Mouse (Mus musculus) kidney, embryonic 14.5 days (tissue): ENCODE results near the gene Ddx27. TPM values are rescaled to one million over a fixed set of nuclear protein-coding genes. Genes with fewer than 3 reads are reported as not detected.

Source experiments
- ATAC-seq: fragments of 200-750 bp; cut with Nextera tagmentation; 2 replicates; pipeline ENCODE4 v1.8.0; 2017; ENCODE audit warnings: moderate number of reproducible peaks, mild to moderate bottlenecking, moderate TSS enrichment, moderate library complexity; ENCODE audit not compliant: low FRiP score, low TSS enrichment
- H3K27ac ChIP-seq: fragments of 300-500 bp; sonication (generic); 2 replicates; pipeline ENCODE4 v1.5.1; 2014; ENCODE audit warnings: low read depth, mild to moderate bottlenecking, low read length, moderate library complexity, mixed read lengths
- H3K27me3 ChIP-seq: fragments of 300-500 bp; sonication (generic); 2 replicates; pipeline ENCODE4 v1.6.1; 2014; ENCODE audit warnings: mild to moderate bottlenecking, low read length; ENCODE audit not compliant: control insufficient read depth, insufficient read depth
- H3K36me3 ChIP-seq: fragments of 300-500 bp; sonication (generic); 2 replicates; pipeline ENCODE4 v1.6.1; 2014; ENCODE audit warnings: low read length, mixed read lengths; ENCODE audit not compliant: control insufficient read depth, insufficient read depth
- H3K4me1 ChIP-seq: fragments of 300-500 bp; sonication (generic); 2 replicates; pipeline ENCODE4 v1.6.1; 2014; ENCODE audit warnings: low read length, mixed read lengths; ENCODE audit not compliant: control insufficient read depth, insufficient read depth
- H3K4me2 ChIP-seq: fragments of 300-500 bp; sonication (generic); replicated peaks from 2 replicates; pipeline ENCODE4 v1.6.1; 2014; ENCODE audit warnings: low read depth, mild to moderate bottlenecking, low read length
- H3K4me3 ChIP-seq: fragments of 300-500 bp; sonication (generic); 2 replicates; pipeline ENCODE4 v1.5.1; 2014; ENCODE audit warnings: mild to moderate bottlenecking, low read length
- H3K9ac ChIP-seq: fragments of 300-500 bp; sonication (generic); 2 replicates; pipeline ENCODE4 v1.6.1; 2014; ENCODE audit warnings: low read depth, mild to moderate bottlenecking, low read length, moderate library complexity
- H3K9me3 ChIP-seq: fragments of 300-500 bp; sonication (generic); 2 replicates; pipeline ENCODE4 v1.6.1; 2016; ENCODE audit warnings: low read length; ENCODE audit not compliant: control insufficient read depth
- WGBS: fragments of 180-500 bp; shearing (Covaris S2); extraction: QIAGEN DNeasy Blood & Tissue Kit; methylation state at CpG from one replicate; pipeline ENCODE4 v1.1.7; 2014; 5-methylcytosine and 5-hydroxymethylcytosine counted together
- polyA plus RNA-seq: library from polyadenylated mRNA; unstranded; fragments of >200 nt; fragmentation: Nextera tagmentation; extraction: Ambion mirVana; gene quantifications from 2 replicates; pipeline ENCODE4 v1.2.1, GENCODE M21; 2014

The Ddx27 gene
- polyA plus RNA-seq, 1 experiment from 2014 or later: 55.8 TPM

- Histone ChIP-seq H3K4me1 (peaks cover 18% of the 10 kb centered on the region), H3K27me3 (no peaks in the 10 kb centered on the region), H3K9me3 (no peaks in the 10 kb centered on the region), H3K9ac (0 out of 2 replicates have a peak overlapping the region, but pooled peaks have one; percentile 31), H3K4me3 (no peak overlapping the region), H3K27ac (no peak overlapping the region), H3K36me3 (peaks cover 37% of the 10 kb centered on the region), H3K4me2 (no peak overlapping the region)
- 40% methylated on average over 3 of the region's 3 CpGs for WGBS
- no peak for ATAC-seq
Measured at GRCm38 (mm10) chr2:167058201-167058600, 43.2 kb downstream of the Ddx27 start.

- 57% methylated on average over 3 of the region's 3 CpGs for WGBS
- no peak overlapping the region for H3K4me3 ChIP-seq
- peaks cover 39% of the 10 kb centered on the region for H3K36me3 ChIP-seq
- ATAC-seq: no peak
- no peaks in the 10 kb centered on the region for H3K9me3 ChIP-seq
- peak overlapping the region; percentile 31; the same call in 1 of the 2 replicates for H3K9ac ChIP-seq
- no peaks in the 10 kb centered on the region for H3K27me3 ChIP-seq
- peak overlapping the region; percentile 10; the same call in 1 of the 2 replicates for H3K4me2 ChIP-seq
- no peak overlapping the region for H3K27ac ChIP-seq
- H3K4me1 ChIP-seq: peaks cover 18% of the 10 kb centered on the region
Measured at GRCm38 (mm10) chr2:167058814-167059387, 43.9 kb downstream of the Ddx27 start.

- Histone ChIP-seq H3K4me3 (peak overlapping the region; percentile 4; the same call in 1 of the 2 replicates), H3K4me1 (peaks cover 19% of the 10 kb centered on the region), H3K9ac (peak overlapping the region; percentile 44), H3K27me3 (no peaks in the 10 kb centered on the region), H3K9me3 (no peaks in the 10 kb centered on the region), H3K27ac (peak overlapping the region; percentile 81), H3K36me3 (peaks cover 40% of the 10 kb centered on the region), H3K4me2 (peak overlapping the region; percentile 29)
- no peak for ATAC-seq
- WGBS: 55% methylated on average over 8 of the region's 8 CpGs
Measured at GRCm38 (mm10) chr2:167059536-167059935, 44.5 kb downstream of the Ddx27 start.

GRCm38 (mm10) chr2:167059960-167060359, 45.0 kb downstream of the Ddx27 start:
- Histone ChIP-seq H3K27me3 (no peaks in the 10 kb centered on the region), H3K9me3 (no peaks in the 10 kb centered on the region), H3K4me2 (peak overlapping the region; percentile 29), H3K9ac (peak overlapping the region; percentile 44; the same call in 1 of the 2 replicates), H3K36me3 (peaks cover 40% of the 10 kb centered on the region), H3K27ac (peak overlapping the region; percentile 81), H3K4me1 (peaks cover 23% of the 10 kb centered on the region), H3K4me3 (peak overlapping the region; percentile 4; the same call in 1 of the 2 replicates)
- 56% methylated on average over 12 of the region's 12 CpGs for WGBS
- no peak for ATAC-seq

- Histone ChIP-seq H3K27ac (peak overlapping the region; percentile 81), H3K9ac (peak overlapping the region; percentile 45; the same call in 1 of the 2 replicates), H3K9me3 (no peaks in the 10 kb centered on the region), H3K36me3 (peaks cover 40% of the 10 kb centered on the region), H3K4me3 (peak overlapping the region; percentile 4; the same call in 1 of the 2 replicates), H3K4me2 (peak overlapping the region; percentile 29; the same call in 1 of the 2 replicates), H3K4me1 (peaks cover 25% of the 10 kb centered on the region), H3K27me3 (no peaks in the 10 kb centered on the region)
- whole genome bisulfite sequencing: 42% methylated on average over 3 of the region's 3 CpGs
- ATAC-seq: no peak
Measured at GRCm38 (mm10) chr2:167060360-167060759, 45.4 kb downstream of the Ddx27 start.

GRCm38 (mm10) chr2:167060761-167061160, 45.8 kb downstream of the Ddx27 start:
- Histone ChIP-seq H3K27me3 (no peaks in the 10 kb centered on the region), H3K4me1 (peaks cover 25% of the 10 kb centered on the region), H3K9ac (peak overlapping the region; percentile 45; the same call in 1 of the 2 replicates), H3K9me3 (no peaks in the 10 kb centered on the region), H3K36me3 (peaks cover 40% of the 10 kb centered on the region), H3K4me3 (peak overlapping the region; percentile 85; the same call in 1 of the 2 replicates), H3K27ac (peak overlapping the region; percentile 81), H3K4me2 (peak overlapping the region; percentile 78)
- ATAC-seq: no peak

- H3K36me3 ChIP-seq: peaks cover 40% of the 10 kb centered on the region
- 18% methylated on average over 11 of the region's 11 CpGs for WGBS
Measured at GRCm38 (mm10) chr2:167061381-167062034, 46.5 kb downstream of the Ddx27 start.

GRCm38 (mm10) chr2:167062497-167062911, 47.5 kb downstream of the Ddx27 start:
- ATAC-seq: peak; percentile 91
- Histone ChIP-seq H3K4me3 (peak overlapping the region; percentile 85), H3K9ac (peak overlapping the region; percentile 81), H3K27me3 (no peaks in the 10 kb centered on the region), H3K27ac (peak overlapping the region; percentile 91), H3K9me3 (no peaks in the 10 kb centered on the region), H3K4me2 (peak overlapping the region; percentile 78), H3K4me1 (peaks cover 25% of the 10 kb centered on the region), H3K36me3 (peaks cover 33% of the 10 kb centered on the region)
- under 1% methylated on average over 60 of the region's 60 CpGs for WGBS

More at GRCm38 (mm10) chr2:167061381-167062034, 46.5 kb downstream of the Ddx27 start:
- peak overlapping the region; percentile 78 for H3K4me2 ChIP-seq
- H3K9me3 ChIP-seq: no peaks in the 10 kb centered on the region
- peak overlapping the region; percentile 85 for H3K4me3 ChIP-seq
- H3K27ac ChIP-seq: peak overlapping the region; percentile 11; the same call in 1 of the 2 replicates
- no peak; the same call in 1 of the 2 replicates for ATAC-seq
- peaks cover 25% of the 10 kb centered on the region for H3K4me1 ChIP-seq
- no peaks in the 10 kb centered on the region for H3K27me3 ChIP-seq
- H3K9ac ChIP-seq: peak overlapping the region; percentile 81
